Mouse (Mus musculus) intestine, embryonic 15.5 days (tissue): Measurements from ENCODE around the gene Ccdc69. TPM values are rescaled to one million over a fixed set of nuclear protein-coding genes. Genes with fewer than 3 reads are reported as not detected.
"Not testable (repeated sequence)": the region's sequence is repeated elsewhere in the genome, so short reads cannot be mapped to it uniquely, and the experiment has no call there.

Experiments
- ATAC-seq: fragments of 200-750 bp; cut with Nextera tagmentation; 2 replicates; pipeline ENCODE4 v1.8.0; 2017; ENCODE audit warnings: moderate TSS enrichment, moderate library complexity
- H3K27ac ChIP-seq: fragments of 300-500 bp; sonication (generic); 2 replicates; pipeline ENCODE4 v1.5.1; 2015; ENCODE audit warnings: mild to moderate bottlenecking, inconsistent platforms
- H3K27me3 ChIP-seq: fragments of 300-500 bp; sonication (generic); replicated peaks from 2 replicates; pipeline ENCODE4 v1.6.1; 2015; ENCODE audit warnings: inconsistent platforms
- H3K36me3 ChIP-seq: fragments of 300-500 bp; sonication (generic); 2 replicates; pipeline ENCODE4 v1.6.1; 2015; ENCODE audit warnings: inconsistent platforms
- H3K4me1 ChIP-seq: fragments of 300-500 bp; sonication (generic); replicated peaks from 2 replicates; pipeline ENCODE4 v1.6.1; 2015; ENCODE audit warnings: inconsistent platforms
- H3K4me2 ChIP-seq: fragments of 300-500 bp; sonication (generic); replicated peaks from 2 replicates; pipeline ENCODE4 v1.6.1; 2015; ENCODE audit warnings: mild to moderate bottlenecking, inconsistent platforms
- H3K4me3 ChIP-seq: fragments of 300-500 bp; sonication (generic); replicated peaks from 2 replicates; pipeline ENCODE4 v1.5.1; 2015; ENCODE audit warnings: inconsistent platforms
- H3K9ac ChIP-seq: fragments of 300-500 bp; sonication (generic); 2 replicates; pipeline ENCODE4 v1.6.1; 2015; ENCODE audit warnings: inconsistent platforms
- H3K9me3 ChIP-seq: fragments of 300-500 bp; sonication (generic); 2 replicates; pipeline ENCODE4 v1.6.1; 2016; ENCODE audit warnings: inconsistent platforms
- WGBS: fragments of 180-500 bp; shearing (Covaris S2); methylation state at CpG from one replicate; pipeline ENCODE4 v1.1.7; 2015; 5-methylcytosine and 5-hydroxymethylcytosine counted together
- polyA plus RNA-seq: library from polyadenylated mRNA; unstranded; fragments of >200 nt; fragmentation: Nextera tagmentation; extraction: Ambion mirVana; gene quantifications from 2 replicates; pipeline ENCODE4 v1.2.1, GENCODE M21; 2015

Ccdc69 gene
- polyA plus RNA-seq, result 2.0 and 2.6 TPM in 2 replicates

- Histone ChIP-seq H3K4me2 (peak within 1 kb of the TSS; percentile 96), H3K27me3 (no peaks in the 10 kb centered on the region), H3K36me3 (no peaks in the 10 kb centered on the region), H3K27ac (peak within 1 kb of the TSS; percentile 29; the same call in 1 of the 2 replicates), H3K4me3 (peak within 1 kb of the TSS; percentile 49), H3K4me1 (peaks cover 5% of the 10 kb centered on the region), H3K9ac (peak within 1 kb of the TSS; percentile 48), H3K9me3 (no peaks in the 10 kb centered on the region)
- under 1% methylated on average over 50 of the region's 50 CpGs for WGBS
- ATAC-seq, result peak; percentile 90
Measured at GRCm38 (mm10) chr11:55077331-55078231, at the start of gene Ccdc69. Gene Ccdc69, minus strand, starts transcription at chr11:55078131.

DNA sequence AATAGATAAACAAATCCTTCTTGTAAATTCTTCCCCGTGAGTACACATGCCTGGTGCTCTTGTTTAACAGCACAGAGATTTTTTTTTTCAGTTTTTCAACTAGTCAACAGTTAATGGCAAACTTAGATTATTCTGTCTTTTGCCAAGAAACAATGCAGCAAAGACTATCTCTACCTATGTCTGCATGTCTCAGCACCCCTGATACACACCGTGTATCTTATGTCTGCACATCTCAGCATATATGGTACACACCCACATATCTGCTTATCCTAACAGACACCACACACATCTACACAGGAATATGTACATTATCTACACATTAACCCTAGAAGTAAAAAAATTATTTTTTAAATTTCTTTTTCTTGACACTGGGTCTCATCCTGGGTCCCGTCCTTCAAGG, 48.7 kb upstream of the Ccdc69 start:
- no peak overlapping the region for H3K27ac ChIP-seq
- no peak overlapping the region for H3K4me2 ChIP-seq
- no peak for ATAC-seq
- 65% methylated on average over 3 of the region's 3 CpGs for WGBS
- H3K4me3 ChIP-seq, result no peak overlapping the region
- no peaks in the 10 kb centered on the region for H3K36me3 ChIP-seq
- H3K9ac ChIP-seq, result no peak overlapping the region
- H3K9me3 ChIP-seq, result no peaks in the 10 kb centered on the region
- no peaks in the 10 kb centered on the region for H3K4me1 ChIP-seq
- no peaks in the 10 kb centered on the region for H3K27me3 ChIP-seq

DNA sequence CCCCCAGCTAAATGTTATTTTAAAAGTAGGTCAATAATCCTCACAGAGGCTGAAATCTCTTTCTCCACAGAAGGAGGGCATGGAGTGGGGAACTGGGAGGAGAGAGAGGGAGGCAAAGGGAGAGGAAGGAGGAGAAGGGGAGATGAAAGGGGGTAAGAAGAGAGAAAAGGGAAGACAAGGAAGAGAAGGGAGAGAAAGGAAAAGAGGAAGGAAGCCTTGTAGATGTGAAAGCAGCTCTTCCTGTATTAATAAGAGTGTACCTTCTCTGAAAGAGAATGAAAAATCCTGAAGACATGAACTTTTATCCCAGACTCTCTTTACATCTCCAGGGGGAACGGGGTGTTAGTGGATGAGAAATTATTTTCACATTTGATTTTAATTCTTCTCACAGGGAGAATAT, 43.5 kb upstream of the Ccdc69 start:
- no peaks in the 10 kb centered on the region for H3K36me3 ChIP-seq
- no peak overlapping the region for H3K4me2 ChIP-seq
- no peaks in the 10 kb centered on the region for H3K4me1 ChIP-seq
- 89% methylated on average over 1 of the region's 1 CpGs for WGBS
- H3K9ac ChIP-seq, result no peak overlapping the region
- H3K9me3 ChIP-seq, result no peaks in the 10 kb centered on the region
- no peaks in the 10 kb centered on the region for H3K27me3 ChIP-seq
- ATAC-seq, result no peak
- H3K4me3 ChIP-seq, result no peak overlapping the region
- H3K27ac ChIP-seq, result no peak overlapping the region

- H3K27me3 ChIP-seq, result no peaks in the 10 kb centered on the region
- H3K4me2 ChIP-seq, result no peak overlapping the region
- 63% methylated on average over 8 of the region's 8 CpGs for WGBS
- no peak overlapping the region for H3K4me3 ChIP-seq
- no peaks in the 10 kb centered on the region for H3K9me3 ChIP-seq
- no peak for ATAC-seq
- H3K4me1 ChIP-seq, result no peaks in the 10 kb centered on the region
- no peak overlapping the region for H3K9ac ChIP-seq
- H3K36me3 ChIP-seq, result no peaks in the 10 kb centered on the region
- H3K27ac ChIP-seq, result 0 out of 2 replicates have a peak overlapping the region, but pooled peaks have one; percentile 51
Measured at GRCm38 (mm10) chr11:55120821-55121271, 42.9 kb upstream of the Ccdc69 start.

DNA sequence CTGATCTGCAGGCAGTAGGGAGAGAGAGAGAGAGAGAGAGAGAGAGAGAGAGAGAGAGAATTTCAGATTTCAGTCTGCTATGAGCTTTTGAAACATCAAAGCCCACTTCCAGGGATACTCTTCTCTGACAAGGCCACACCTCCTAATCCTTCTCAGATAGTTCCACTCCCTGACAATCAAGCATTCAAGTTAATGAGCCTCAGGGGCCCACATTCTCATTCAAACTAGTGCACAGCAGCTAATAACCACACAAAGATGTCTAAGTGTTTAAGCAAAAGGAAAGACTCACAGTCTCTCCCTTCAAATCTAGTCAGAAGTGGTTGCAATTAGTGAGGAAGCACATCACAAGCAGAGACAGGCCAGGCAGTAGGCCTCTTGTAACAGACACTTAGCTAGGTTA, 42.3 kb upstream of the Ccdc69 start:
- ATAC-seq, result no peak
- no peaks in the 10 kb centered on the region for H3K27me3 ChIP-seq
- H3K4me2 ChIP-seq, result no peak overlapping the region
- no peaks in the 10 kb centered on the region for H3K36me3 ChIP-seq
- no peaks in the 10 kb centered on the region for H3K4me1 ChIP-seq
- no peak overlapping the region for H3K9ac ChIP-seq
- no peak overlapping the region for H3K4me3 ChIP-seq
- H3K27ac ChIP-seq, result no peak overlapping the region
- H3K9me3 ChIP-seq, result no peaks in the 10 kb centered on the region

DNA sequence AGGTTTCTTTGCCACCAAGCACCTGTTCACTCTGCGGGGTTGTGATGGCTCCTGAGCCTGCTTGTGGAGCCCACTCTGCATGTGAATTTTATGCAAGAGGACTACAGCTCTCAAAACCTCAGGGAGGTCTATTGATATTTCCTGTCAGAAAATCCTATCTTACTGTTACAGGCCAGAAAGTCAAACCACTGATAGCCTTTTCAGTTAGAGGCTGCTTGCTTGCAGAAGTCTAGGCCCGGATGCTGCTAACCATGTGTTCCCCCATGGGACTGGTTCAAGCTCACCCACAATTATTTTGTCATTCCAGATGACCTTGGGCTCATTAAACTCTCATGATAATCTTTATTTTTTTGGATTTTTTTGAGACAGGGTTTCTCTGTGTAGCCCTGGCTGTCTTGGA, 39.1 kb upstream of the Ccdc69 start:
- H3K27ac ChIP-seq, result no peak overlapping the region
- 95% methylated on average over 2 of the region's 2 CpGs for WGBS
- no peaks in the 10 kb centered on the region for H3K9me3 ChIP-seq
- no peaks in the 10 kb centered on the region for H3K36me3 ChIP-seq
- H3K4me2 ChIP-seq, result no peak overlapping the region
- H3K4me1 ChIP-seq, result no peaks in the 10 kb centered on the region
- H3K9ac ChIP-seq, result no peak overlapping the region
- H3K4me3 ChIP-seq, result no peak overlapping the region
- H3K27me3 ChIP-seq, result no peaks in the 10 kb centered on the region
- no peak for ATAC-seq

DNA sequence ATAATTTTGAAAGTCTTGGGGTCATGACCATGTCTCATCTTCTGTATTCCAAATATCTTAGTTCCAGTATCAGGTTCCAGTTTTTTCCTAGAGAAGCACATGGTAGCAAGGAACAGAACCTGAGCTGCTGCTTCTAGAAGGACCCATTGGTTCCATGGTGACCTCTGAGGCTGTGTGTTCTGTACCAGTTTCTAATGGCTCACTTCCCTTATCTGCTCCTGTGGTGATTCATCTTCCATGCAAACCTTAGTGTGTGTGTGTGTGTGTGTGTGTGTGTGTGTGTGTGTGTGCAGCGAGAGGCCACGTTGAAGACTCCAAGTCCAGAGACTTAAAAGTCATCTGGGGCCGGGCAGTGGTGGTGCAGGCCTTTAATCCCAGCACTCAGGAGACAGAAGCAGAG, 38.1 kb upstream of the Ccdc69 start:
- WGBS, result 89% methylated on average over 3 of the region's 3 CpGs
- H3K4me1 ChIP-seq, result no peaks in the 10 kb centered on the region
- H3K4me2 ChIP-seq, result no peak overlapping the region
- H3K27me3 ChIP-seq, result no peaks in the 10 kb centered on the region
- no peak overlapping the region for H3K27ac ChIP-seq
- no peak for ATAC-seq
- no peak overlapping the region for H3K4me3 ChIP-seq
- H3K9me3 ChIP-seq, result no peaks in the 10 kb centered on the region
- no peaks in the 10 kb centered on the region for H3K36me3 ChIP-seq
- H3K9ac ChIP-seq, result no peak overlapping the region

- Histone ChIP-seq H3K4me1 (0 out of 2 replicates have a peak, but pooled peaks cover 6% of the 10 kb centered on the region), H3K9ac (no peak overlapping the region), H3K9me3 (no peaks in the 10 kb centered on the region), H3K4me2 (no peak overlapping the region), H3K27ac (no peak overlapping the region), H3K4me3 (no peak overlapping the region), H3K27me3 (no peaks in the 10 kb centered on the region), H3K36me3 (no peaks in the 10 kb centered on the region)
- ATAC-seq, result peak; percentile 16; the same call in 1 of the 2 replicates
- 76% methylated on average over 2 of the region's 2 CpGs for WGBS
Measured at GRCm38 (mm10) chr11:55114291-55114690, 36.4 kb upstream of the Ccdc69 start.

DNA sequence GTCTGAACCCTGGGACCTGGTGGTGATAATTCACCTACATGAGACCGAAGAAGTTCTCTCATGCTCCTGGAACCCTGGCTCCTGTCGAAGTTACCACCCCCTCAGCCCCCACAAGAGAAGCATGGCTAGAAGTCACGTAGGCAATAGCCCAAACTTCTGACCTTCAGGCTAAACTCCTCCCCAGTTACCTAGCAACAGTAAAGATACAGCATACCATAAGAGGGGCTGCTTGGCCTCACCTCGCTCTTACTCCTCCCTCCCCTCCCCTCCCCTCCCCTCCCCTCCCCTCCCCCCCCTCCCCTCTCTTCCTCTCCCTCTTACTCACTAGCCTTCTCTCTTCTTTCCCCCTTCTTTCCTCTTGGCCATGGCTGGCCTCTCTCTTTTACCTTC, 35.9 kb upstream of the Ccdc69 start:
- not testable (repeated sequence) for H3K27ac ChIP-seq, H3K27me3 ChIP-seq, H3K36me3 ChIP-seq, H3K9ac ChIP-seq, H3K4me3 ChIP-seq, H3K4me1 ChIP-seq, H3K9me3 ChIP-seq, H3K4me2 ChIP-seq
- peak; percentile 43; the same call in 1 of the 2 replicates for ATAC-seq
- 27% methylated on average over 4 of the region's 4 CpGs for WGBS

DNA sequence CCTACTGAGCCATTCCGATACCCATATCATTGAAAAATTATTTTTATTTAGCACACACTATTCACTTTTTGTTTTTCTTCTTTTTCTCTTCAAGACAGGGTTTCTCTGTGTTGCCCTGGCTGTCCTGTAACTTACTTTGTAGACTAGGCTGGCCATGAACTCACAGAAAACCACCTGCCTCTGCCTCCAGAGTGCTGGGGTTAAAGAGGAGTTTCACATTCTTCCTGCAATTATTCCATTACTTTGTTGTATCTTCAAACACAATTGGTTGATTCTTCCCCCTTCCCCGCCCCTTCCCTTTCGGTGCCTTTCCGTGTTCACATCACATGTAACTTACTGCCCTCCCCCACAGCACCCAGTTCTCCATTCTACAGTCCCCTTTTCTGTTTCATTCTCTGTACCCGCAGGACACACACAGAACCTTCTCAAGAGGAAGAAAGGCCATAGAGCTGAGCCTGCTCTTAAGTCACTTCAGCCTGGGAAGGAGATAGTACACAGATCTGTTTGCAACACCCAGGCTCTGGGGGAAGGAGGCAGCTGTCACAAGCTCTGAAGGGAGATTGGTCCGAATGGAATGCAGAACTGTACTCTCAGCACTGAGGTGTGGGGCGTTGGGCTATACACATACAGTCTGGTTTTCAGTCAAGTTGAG, 35.4 kb upstream of the Ccdc69 start:
- H3K9me3 ChIP-seq, result no peaks in the 10 kb centered on the region
- no peaks in the 10 kb centered on the region for H3K27me3 ChIP-seq
- ATAC-seq, result peak; percentile 56; the same call in 1 of the 2 replicates
- no peak overlapping the region for H3K4me2 ChIP-seq
- no peak overlapping the region for H3K9ac ChIP-seq
- H3K36me3 ChIP-seq, result no peaks in the 10 kb centered on the region
- H3K27ac ChIP-seq, result no peak overlapping the region
- no peak overlapping the region for H3K4me3 ChIP-seq
- 0 out of 2 replicates have a peak, but pooled peaks cover 6% of the 10 kb centered on the region for H3K4me1 ChIP-seq
- 42% methylated on average over 7 of the region's 7 CpGs for WGBS

- no peaks in the 10 kb centered on the region for H3K27me3 ChIP-seq
- H3K9ac ChIP-seq, result no peak overlapping the region
- H3K36me3 ChIP-seq, result no peaks in the 10 kb centered on the region
- no peak overlapping the region for H3K4me3 ChIP-seq
- H3K27ac ChIP-seq, result no peak overlapping the region
- 45% methylated on average over 7 of the region's 7 CpGs for WGBS
- no peaks in the 10 kb centered on the region for H3K9me3 ChIP-seq
- H3K4me2 ChIP-seq, result no peak overlapping the region
- H3K4me1 ChIP-seq, result 0 out of 2 replicates have a peak, but pooled peaks cover 6% of the 10 kb centered on the region
- no peak for ATAC-seq
Measured at GRCm38 (mm10) chr11:55110566-55111169, 32.7 kb upstream of the Ccdc69 start.
